Mouse (Mus musculus): Measurements from ENCODE around the gene Olfr1388.
"Not testable (repeated sequence)": the region's sequence is repeated elsewhere in the genome, so short reads cannot be mapped to it uniquely, and the experiment has no call there.

DNA sequence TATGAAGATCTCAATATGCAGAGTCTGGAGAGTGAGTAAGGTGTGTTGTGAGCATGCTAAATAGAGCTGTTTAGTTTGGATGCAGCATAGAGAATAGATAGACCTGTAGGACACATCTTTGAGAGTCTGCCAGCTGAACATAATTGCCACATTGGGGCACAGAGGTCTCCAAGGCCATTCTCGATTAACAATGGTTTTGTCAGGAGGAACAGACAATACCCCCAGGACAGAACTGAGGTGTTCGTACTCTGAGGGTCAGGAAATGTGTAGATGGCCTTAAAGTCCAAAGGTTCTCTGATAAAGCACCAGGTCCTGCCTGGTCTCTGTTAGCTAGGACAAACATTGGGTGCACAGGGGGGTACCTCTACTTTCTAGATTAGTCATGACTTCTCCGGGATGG lies 28.3 kb downstream of the Olfr1388 start, which contains the start of gene Olfr1386:
- not testable (repeated sequence) for TF ChIP-seq CTCF (IDR thresholded peaks at IDR 0.05; ENCODE audit: low read depth, low read length); POLR2A (IDR thresholded peaks at IDR 0.05; ENCODE audit: borderline replicate concordance, low read depth, low read length)

Data from bone marrow macrophage, adult 2 months (primary cell).